Mouse (Mus musculus): ENCODE results near the gene Smcr8. TPM values are rescaled to one million over a fixed set of nuclear protein-coding genes. Genes with fewer than 3 reads are reported as not detected.
"Not testable (repeated sequence)": the region's sequence is repeated elsewhere in the genome, so short reads cannot be mapped to it uniquely, and the experiment has no call there.

Gene Smcr8
- total and polyA plus RNA-seq, 2 experiments from 2014 or later: 2.1 to 7.6 TPM

GRCm38 (mm10) chr11:60800892-60801291 is 23.6 kb downstream of the Smcr8 start:
- H3K4me2 ChIP-seq (ENCODE audit: low read depth, low read length): no peak overlapping the region
- H3K27ac ChIP-seq (ENCODE audit: low read depth): no peak overlapping the region
- no peak overlapping the region for H3K4me3 ChIP-seq (ENCODE audit: low read depth, low read length)
- ATAC-seq (ENCODE audit: insufficient read depth, low read depth) (no peak), DNase-seq (ENCODE audit: low spot score) (no peak)
- no peaks in the 10 kb centered on the region for H3K9me3 ChIP-seq (replicated peaks; ENCODE audit: control insufficient read depth, low read length)
- H3K36me3 ChIP-seq (replicated peaks; ENCODE audit: control insufficient read depth, insufficient read depth, low read length): peaks cover 44% of the 10 kb centered on the region
- H3K27me3 ChIP-seq (ENCODE audit: control insufficient read depth, insufficient read depth, low read length): no peaks in the 10 kb centered on the region
- TF ChIP-seq CTCF (IDR thresholded peaks at IDR 0.05; ENCODE audit: low read depth) (no peak), EP300 (IDR thresholded peaks at IDR 0.05; ENCODE audit: low read depth) (no peak)
- 0 out of 2 replicates have a peak, but pooled peaks cover 1% of the 10 kb centered on the region for H3K4me1 ChIP-seq (ENCODE audit: control insufficient read depth, insufficient read depth)
- WGBS: 79% methylated on average over 1 of the region's 1 CpGs
- no peak overlapping the region for H3K9ac ChIP-seq (replicated peaks; ENCODE audit: low read depth, low read length)

- no peak for TF ChIP-seq CTCF (IDR thresholded peaks at IDR 0.05; ENCODE audit: low read depth)
- TF ChIP-seq EP300 (IDR thresholded peaks at IDR 0.05; ENCODE audit: low read depth): no peak
- Histone ChIP-seq H3K9me3 (replicated peaks; ENCODE audit: control insufficient read depth, low read length) (no peaks in the 10 kb centered on the region), H3K9ac (replicated peaks; ENCODE audit: low read depth, low read length) (no peak overlapping the region), H3K4me3 (ENCODE audit: low read depth, low read length) (no peak overlapping the region), H3K27ac (ENCODE audit: low read depth) (peak overlapping the region; percentile 52), H3K4me2 (ENCODE audit: low read depth, low read length) (no peak overlapping the region), H3K27me3 (ENCODE audit: control insufficient read depth, insufficient read depth, low read length) (no peaks in the 10 kb centered on the region), H3K4me1 (ENCODE audit: control insufficient read depth, insufficient read depth) (peaks cover 19% of the 10 kb centered on the region; the same call in 1 of the 2 replicates), H3K36me3 (replicated peaks; ENCODE audit: control insufficient read depth, insufficient read depth, low read length) (peaks cover 9% of the 10 kb centered on the region)
- WGBS: 54% methylated on average over 4 of the region's 4 CpGs
- peak; percentile 54 for DNase-seq (ENCODE audit: low spot score)
- ATAC-seq (ENCODE audit: insufficient read depth, low read depth): no peak
Observed at GRCm38 (mm10) chr11:60808286-60809070, 31.2 kb downstream of the Smcr8 start.

- TF ChIP-seq CTCF (IDR thresholded peaks at IDR 0.05; ENCODE audit: low read depth) (no peak), EP300 (IDR thresholded peaks at IDR 0.05; ENCODE audit: low read depth) (no peak)
- ATAC-seq (ENCODE audit: insufficient read depth, low read depth) (no peak), DNase-seq (ENCODE audit: low spot score) (no peak)
- Histone ChIP-seq H3K4me2 (ENCODE audit: low read depth, low read length) (peak overlapping the region; percentile 60), H3K9ac (replicated peaks; ENCODE audit: low read depth, low read length) (no peak overlapping the region), H3K4me1 (ENCODE audit: control insufficient read depth, insufficient read depth) (peaks cover 19% of the 10 kb centered on the region; the same call in 1 of the 2 replicates), H3K9me3 (replicated peaks; ENCODE audit: control insufficient read depth, low read length) (no peaks in the 10 kb centered on the region), H3K36me3 (replicated peaks; ENCODE audit: control insufficient read depth, insufficient read depth, low read length) (no peaks in the 10 kb centered on the region), H3K27ac (ENCODE audit: low read depth) (0 out of 2 replicates have a peak overlapping the region, but pooled peaks have one; percentile 17), H3K4me3 (ENCODE audit: low read depth, low read length) (peak overlapping the region; percentile 44; the same call in 1 of the 2 replicates), H3K27me3 (ENCODE audit: control insufficient read depth, insufficient read depth, low read length) (no peaks in the 10 kb centered on the region)
- WGBS: 17% methylated on average over 1 of the region's 1 CpGs
Observed at GRCm38 (mm10) chr11:60809546-60809945, 32.2 kb downstream of the Smcr8 start.

GRCm38 (mm10) chr11:60810046-60810965 is 33.0 kb downstream of the Smcr8 start:
- DNase-seq (ENCODE audit: low spot score) (no peak), ATAC-seq (ENCODE audit: insufficient read depth, low read depth) (no peak)
- Histone ChIP-seq H3K4me2 (ENCODE audit: low read depth, low read length) (peak overlapping the region; percentile 60), H3K4me1 (ENCODE audit: control insufficient read depth, insufficient read depth) (peaks cover 19% of the 10 kb centered on the region; the same call in 1 of the 2 replicates), H3K4me3 (ENCODE audit: low read depth, low read length) (peak overlapping the region; percentile 44), H3K9me3 (replicated peaks; ENCODE audit: control insufficient read depth, low read length) (no peaks in the 10 kb centered on the region), H3K27ac (ENCODE audit: low read depth) (peak overlapping the region; percentile 33), H3K9ac (replicated peaks; ENCODE audit: low read depth, low read length) (peak overlapping the region; percentile 28; the same call in 1 of the 2 replicates), H3K27me3 (ENCODE audit: control insufficient read depth, insufficient read depth, low read length) (no peaks in the 10 kb centered on the region), H3K36me3 (replicated peaks; ENCODE audit: control insufficient read depth, insufficient read depth, low read length) (no peaks in the 10 kb centered on the region)
- WGBS: 17% methylated on average over 14 of the region's 14 CpGs
- TF ChIP-seq CTCF (IDR thresholded peaks at IDR 0.05; ENCODE audit: low read depth) (no peak), EP300 (IDR thresholded peaks at IDR 0.05; ENCODE audit: low read depth) (no peak)

GRCm38 (mm10) chr11:60811054-60811460 is 33.7 kb downstream of the Smcr8 start:
- DNase-seq (ENCODE audit: low spot score): peak; percentile 90
- H3K27ac ChIP-seq (ENCODE audit: low read depth): peak overlapping the region; percentile 33; the same call in 1 of the 2 replicates
- no peaks in the 10 kb centered on the region for H3K27me3 ChIP-seq (ENCODE audit: control insufficient read depth, insufficient read depth, low read length)
- peaks cover 19% of the 10 kb centered on the region; the same call in 1 of the 2 replicates for H3K4me1 ChIP-seq (ENCODE audit: control insufficient read depth, insufficient read depth)
- under 1% methylated on average over 28 of the region's 29 CpGs for WGBS
- no peak for TF ChIP-seq CTCF (IDR thresholded peaks at IDR 0.05; ENCODE audit: low read depth)
- no peak for TF ChIP-seq EP300 (IDR thresholded peaks at IDR 0.05; ENCODE audit: low read depth)
- H3K36me3 ChIP-seq (replicated peaks; ENCODE audit: control insufficient read depth, insufficient read depth, low read length): no peaks in the 10 kb centered on the region
- H3K9ac ChIP-seq (replicated peaks; ENCODE audit: low read depth, low read length): peak overlapping the region; percentile 28; the same call in 1 of the 2 replicates
- H3K4me3 ChIP-seq (ENCODE audit: low read depth, low read length): peak overlapping the region; percentile 44
- no peaks in the 10 kb centered on the region for H3K9me3 ChIP-seq (replicated peaks; ENCODE audit: control insufficient read depth, low read length)
- peak; percentile 99 for ATAC-seq (ENCODE audit: insufficient read depth, low read depth)
- peak overlapping the region; percentile 60 for H3K4me2 ChIP-seq (ENCODE audit: low read depth, low read length)

- H3K27ac ChIP-seq (ENCODE audit: low read depth): peak within 1 kb of the TSS; percentile 33; the same call in 1 of the 2 replicates
- WGBS: 28% methylated on average over 6 of the region's 6 CpGs
- not testable (repeated sequence) for ATAC-seq (ENCODE audit: insufficient read depth, low read depth)
Observed at GRCm38 (mm10) chr11:60811618-60812017, 34.3 kb downstream of the Smcr8 start, which contains the start of gene Shmt1. Gene Shmt1, minus strand, starts transcription at chr11:60811718.

More at GRCm38 (mm10) chr11:60811618-60812017, 34.3 kb downstream of the Smcr8 start, which contains the start of gene Shmt1:
- not testable (repeated sequence) for DNase-seq (ENCODE audit: low spot score); H3K36me3 ChIP-seq (replicated peaks; ENCODE audit: control insufficient read depth, insufficient read depth, low read length); H3K27me3 ChIP-seq (ENCODE audit: control insufficient read depth, insufficient read depth, low read length); H3K9me3 ChIP-seq (replicated peaks; ENCODE audit: control insufficient read depth, low read length)
- Histone ChIP-seq H3K4me2 (ENCODE audit: low read depth, low read length) (peak within 1 kb of the TSS; percentile 60), H3K4me1 (ENCODE audit: control insufficient read depth, insufficient read depth) (peaks cover 19% of the 10 kb centered on the region; the same call in 1 of the 2 replicates), H3K4me3 (ENCODE audit: low read depth, low read length) (peak within 1 kb of the TSS; percentile 44), H3K9ac (replicated peaks; ENCODE audit: low read depth, low read length) (peak within 1 kb of the TSS; percentile 28; the same call in 1 of the 2 replicates)
